Mouse (Mus musculus): ENCODE data around the gene Adam22. TPM values are rescaled to one million over a fixed set of nuclear protein-coding genes. Genes with fewer than 3 reads are reported as not detected.

Adam22 gene
- 1 to 10 TPM; 5.6 to 7.2 TPM for total RNA-seq (2021)
- long read RNA-seq, experiment 1, partial matches to known transcripts = 0 of 4 reads
- long read RNA-seq, experiment 1, other reads (novel, unspliced or antisense) = 4 of 4 reads
- long read RNA-seq, experiment 2 = 0 reads

GRCm38 (mm10) chr5:8367614-8368327, at the start of gene Adam22:
Adam22 (minus strand) TSS chr5:8368160.
- peak; percentile 87 for DNase-seq

DNA sequence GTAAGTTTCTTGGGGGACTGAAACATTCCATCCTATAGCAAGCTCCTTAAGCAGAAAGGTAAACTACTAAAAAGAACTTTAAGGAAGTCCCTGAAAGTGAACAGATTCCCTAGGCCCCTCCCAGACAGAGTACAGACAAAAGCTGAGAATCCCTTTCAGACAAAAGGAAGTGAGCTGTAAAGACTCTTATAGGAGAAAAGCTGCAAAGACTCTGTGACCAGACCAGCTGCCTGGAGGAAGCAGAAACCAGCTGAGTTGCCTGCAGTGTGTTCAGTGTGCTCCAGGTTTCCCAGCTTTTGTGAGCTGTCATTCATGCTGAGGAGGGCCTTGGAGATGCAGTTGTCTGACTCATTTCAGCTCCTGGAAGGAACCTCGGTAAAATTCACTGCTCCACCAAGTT, 49.5 kb upstream of the Adam22 start:
- no peak for DNase-seq

DNA sequence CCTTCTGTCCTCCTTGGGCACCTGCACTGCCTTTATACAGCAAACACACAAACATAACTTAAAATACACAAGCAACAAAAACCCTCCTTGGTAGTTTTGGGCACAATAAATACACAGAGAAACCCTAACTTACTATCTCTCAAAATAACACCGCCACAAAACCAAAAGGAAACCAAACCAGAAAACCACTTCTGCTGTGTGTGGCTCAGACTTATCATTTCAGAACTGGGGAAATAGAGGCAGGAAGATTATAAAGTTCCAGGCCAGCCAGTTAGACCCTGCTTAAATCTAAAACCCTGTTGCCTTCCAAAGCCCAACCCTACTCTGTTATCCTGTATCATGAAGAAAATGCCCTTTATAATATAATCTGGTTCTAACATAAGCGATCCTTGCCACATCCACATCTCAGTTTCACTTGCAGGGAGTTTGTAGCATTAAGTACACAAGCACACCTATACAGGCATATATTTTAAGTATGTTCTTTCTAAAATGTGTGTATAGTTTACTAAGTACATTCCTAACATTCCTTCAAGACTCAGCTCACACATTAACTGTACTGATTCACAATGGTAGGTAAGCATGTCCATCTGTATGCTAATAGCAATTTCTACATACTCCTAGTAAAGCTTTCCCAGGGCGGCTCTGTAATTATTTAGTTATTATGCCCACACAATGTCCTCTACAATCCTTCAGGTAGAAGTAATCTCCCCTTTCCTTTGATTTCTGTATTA, 48.9 kb upstream of the Adam22 start:
- no peak for DNase-seq

GRCm38 (mm10) chr5:8408746-8409145, 40.8 kb upstream of the Adam22 start:
- no peak for DNase-seq

- no peak for DNase-seq
Observed at GRCm38 (mm10) chr5:8397587-8398249, 29.8 kb upstream of the Adam22 start.

DNA sequence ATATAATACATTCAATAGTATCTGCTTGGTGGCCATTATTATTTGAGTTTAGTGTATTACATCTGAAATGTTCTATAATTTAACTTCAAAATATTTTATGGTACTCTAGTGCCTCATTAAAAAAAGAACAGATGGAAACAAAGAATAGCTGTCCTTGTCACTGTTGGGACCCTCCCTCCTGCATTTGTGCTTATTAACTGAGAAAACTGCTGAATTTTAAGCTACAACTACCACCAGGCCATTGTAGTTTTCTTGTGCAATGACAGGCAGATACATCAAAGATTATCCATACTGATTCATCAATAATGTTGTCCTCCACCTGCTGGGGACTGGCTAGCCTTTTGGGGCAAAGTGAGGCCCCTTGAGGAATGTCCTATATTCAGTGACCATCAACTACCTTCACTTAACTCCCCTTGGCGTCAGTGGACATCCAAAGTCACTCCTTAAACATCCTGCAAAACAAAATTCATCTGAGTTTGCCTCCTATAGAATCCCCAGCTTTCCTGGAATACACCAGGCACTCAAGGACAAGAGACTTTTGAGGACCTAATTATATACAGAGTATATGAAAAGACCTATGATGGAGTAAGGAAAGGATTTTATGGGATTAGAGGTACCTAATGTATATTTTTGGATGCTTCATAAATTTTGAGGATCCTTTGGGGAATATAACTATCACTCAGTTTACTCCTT, 26.1 kb upstream of the Adam22 start:
- DNase-seq = no peak

DNA sequence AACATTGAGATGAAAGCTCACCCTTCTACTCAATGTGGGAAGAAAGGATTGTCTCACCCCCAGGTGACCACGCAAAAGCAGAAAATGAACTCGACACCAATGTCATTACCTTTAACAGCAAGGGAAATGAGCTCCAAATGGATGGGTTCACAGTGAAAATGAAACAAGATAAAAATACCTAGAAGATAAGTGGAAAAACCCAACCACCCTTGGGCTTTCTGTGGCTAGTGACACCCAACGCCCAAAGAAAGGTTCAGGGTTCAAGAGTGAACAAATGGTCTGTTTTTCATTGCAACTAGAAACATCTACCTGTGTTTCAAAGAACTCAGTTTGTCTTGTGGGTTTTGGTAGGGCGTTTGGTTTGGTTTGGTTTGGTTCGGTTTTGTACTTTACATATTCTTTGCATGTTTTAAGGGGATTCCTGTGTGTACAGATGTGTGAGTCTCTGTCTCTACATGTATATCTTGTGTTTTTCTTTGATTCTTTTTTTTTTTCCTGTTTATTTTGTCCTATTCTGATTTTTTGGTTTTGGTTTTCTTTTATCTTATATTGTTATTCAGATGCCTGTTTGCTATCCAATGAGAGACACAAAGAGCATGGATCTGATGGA, 6.4 kb upstream of the Adam22 start:
- no peak for DNase-seq

- DNase-seq = no peak
Observed at GRCm38 (mm10) chr5:8373415-8373814, 5.5 kb upstream of the Adam22 start.

- DNase-seq = no peak
Observed at GRCm38 (mm10) chr5:8368781-8369180, 821 bp upstream of the Adam22 start.

- DNase-seq = no peak
Observed at GRCm38 (mm10) chr5:8368328-8368692, 350 bp upstream of the Adam22 start.

DNA sequence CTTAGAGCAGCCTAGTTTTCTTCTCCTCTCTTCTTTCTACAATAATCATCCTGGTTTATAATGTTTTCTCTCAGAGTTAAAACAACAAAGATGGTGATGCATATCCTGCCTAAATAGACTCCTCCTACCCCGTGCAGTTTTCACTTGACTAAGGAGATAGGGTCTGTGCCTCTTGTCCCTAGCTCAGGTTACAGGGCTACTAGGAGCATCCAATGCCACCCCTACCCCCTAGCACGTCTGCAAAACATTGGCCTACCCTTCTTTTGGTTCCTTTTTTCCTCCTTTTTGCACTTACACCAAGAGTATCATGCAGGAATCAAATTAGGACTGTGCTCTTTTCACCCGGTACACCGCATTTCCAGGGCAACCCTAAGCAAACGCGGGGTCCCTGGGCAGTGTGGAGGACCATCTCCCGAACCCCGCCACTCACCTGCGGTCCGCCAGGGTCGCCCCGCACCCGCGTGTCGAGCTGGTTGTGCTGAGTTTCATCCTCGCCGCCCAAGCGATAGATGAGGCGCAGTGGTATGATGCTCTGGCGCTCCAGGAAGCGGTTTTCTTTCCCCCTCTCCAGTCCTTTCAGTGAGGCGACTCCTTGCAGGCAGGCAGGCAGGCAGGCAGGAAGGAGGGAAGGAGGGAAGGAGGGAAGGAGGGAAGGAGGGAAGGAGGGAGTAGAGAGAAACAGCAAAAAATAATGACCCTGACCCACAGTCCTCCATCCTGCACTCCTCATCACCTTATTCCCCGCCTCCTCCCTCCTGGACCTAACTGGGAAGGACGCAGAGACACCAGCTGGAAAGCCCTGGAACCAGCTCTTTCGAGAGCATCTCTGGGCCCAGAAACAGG, 968 bp downstream of the Adam22 start:
- no peak for DNase-seq

DNA sequence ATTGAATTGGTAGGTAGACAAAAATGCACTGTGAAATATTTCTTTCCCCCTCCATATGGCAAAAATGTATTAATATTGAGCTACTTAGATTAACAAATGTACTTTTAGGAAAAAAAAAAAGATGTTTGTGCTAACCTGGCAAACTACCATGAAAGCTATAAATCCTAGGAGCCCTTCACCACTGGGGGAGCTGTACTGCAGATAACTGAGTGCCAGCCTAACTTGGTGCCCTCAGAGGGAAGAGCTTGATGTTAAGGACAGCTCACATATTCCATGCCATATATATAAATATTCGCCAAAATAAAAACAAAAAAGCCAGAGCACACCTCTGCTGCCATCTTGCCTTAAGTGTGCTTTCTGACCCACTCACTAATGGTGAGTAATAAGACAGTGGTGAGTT, 5.6 kb downstream of the Adam22 start:
- DNase-seq = no peak

GRCm38 (mm10) chr5:8357677-8358076, 10.3 kb downstream of the Adam22 start:
- DNase-seq = no peak

DNA sequence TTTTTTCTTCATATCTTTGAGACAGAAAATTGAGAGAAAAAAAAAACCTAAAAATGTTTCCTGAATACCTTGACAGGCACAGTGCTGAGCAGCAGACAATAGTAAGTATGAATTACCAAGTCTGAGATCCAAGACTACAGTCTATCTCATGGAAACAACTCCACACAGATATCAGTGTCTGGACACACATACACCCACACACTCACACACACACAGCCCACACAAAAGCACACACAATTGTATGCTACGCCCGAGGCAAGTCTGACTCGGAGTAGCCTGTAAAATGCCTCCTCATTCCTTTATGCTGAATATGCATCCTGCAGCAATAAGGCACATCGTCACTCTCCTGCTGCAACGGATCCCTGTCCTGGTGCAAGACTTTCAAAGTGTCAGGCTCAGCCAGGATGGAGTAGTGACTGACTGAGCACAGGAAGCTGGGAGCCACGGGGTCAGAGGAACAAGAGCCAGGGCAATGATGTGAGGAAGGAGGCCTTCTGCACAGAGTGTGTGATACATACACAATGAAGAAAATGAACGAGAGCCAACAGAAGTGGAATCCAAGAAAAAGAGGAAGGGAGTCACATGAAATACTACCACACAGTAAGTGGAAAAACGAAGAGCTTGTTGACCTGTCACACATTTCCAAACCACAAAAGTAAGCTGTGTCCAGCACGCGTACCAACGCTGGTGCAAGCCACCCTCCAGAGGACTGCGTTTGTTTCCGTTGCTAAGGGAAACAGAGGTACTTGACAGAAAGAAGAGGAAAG, 10.9 kb downstream of the Adam22 start:
- DNase-seq = no peak

DNA sequence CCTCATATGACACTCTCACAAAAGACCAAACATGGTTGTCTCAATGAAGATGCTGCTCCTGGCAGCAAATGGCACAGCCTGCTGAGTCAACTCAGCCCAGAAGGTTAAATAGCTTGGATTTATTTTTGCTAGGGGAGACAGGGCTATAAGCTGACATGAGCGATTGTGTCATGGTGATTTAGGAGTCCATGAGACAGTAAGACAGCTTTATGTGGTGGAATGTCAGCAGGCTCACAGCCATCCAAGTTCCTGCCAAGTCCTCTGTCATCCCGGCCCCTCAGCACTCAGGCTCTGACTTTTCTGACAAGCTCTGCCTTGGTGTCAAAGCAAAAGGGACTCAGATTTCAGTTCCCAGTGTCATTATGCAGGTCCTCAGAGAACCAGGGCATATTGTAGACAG, 11.6 kb downstream of the Adam22 start:
- DNase-seq = no peak

DNA sequence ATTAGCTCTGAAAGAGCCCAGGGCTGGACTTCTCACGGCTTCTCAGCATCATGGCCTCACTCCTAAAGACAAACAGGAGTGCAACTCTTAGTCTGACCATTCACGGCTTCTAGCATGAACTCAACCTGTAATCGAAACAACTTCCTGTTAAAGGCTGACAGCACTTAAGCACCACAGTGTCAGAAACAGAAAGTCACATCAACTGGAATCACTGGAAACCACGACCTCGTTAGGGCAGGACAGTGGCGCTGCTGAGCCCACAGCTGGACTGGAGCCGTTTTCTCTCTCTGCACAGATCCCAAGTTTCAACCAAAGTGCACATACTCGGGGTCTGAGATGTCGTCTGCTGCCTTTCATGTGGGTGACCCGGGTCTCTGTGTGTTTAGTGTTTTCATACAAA, 18.4 kb downstream of the Adam22 start:
- no peak for DNase-seq

DNA sequence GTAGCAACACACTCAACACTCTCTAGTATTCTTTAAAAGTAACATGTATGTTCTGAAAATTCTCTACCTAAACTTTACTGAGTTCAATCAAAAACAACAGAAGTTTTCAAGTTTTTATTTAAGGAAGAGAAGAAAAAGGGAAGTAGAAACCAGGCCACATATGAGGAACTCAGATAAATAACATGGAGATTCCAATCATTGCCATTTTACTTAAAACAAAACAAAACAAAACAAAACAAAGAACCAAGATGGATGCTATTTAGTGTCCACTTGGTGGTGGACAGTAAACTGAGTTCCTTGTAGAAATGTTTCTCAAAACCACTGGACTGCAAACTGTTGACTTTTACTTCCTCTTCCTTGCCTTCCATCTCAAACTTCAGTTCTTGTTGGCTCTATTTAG, 21.6 kb downstream of the Adam22 start:
- no peak for DNase-seq

DNA sequence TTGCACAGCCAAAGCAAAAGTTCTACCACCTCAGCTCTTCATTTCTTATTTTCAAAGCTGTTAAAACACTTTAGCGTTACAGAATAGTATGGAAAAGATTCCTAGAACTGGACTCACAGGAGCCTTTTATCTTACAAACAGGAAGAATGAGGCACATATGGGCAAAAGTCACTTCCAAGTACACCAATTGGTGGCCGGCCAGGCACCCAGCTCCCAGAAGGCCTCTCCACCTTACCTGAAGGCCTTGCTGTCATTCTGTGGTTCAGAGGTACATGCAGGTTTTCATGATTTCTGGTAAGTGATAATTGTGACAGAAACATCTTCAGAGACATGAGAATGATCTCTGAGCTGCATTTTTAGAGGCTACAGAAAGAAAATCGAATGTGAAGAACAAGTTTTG, 24.7 kb downstream of the Adam22 start:
- DNase-seq = no peak

- DNase-seq = no peak
Observed at GRCm38 (mm10) chr5:8341676-8342075, 26.3 kb downstream of the Adam22 start.

DNA sequence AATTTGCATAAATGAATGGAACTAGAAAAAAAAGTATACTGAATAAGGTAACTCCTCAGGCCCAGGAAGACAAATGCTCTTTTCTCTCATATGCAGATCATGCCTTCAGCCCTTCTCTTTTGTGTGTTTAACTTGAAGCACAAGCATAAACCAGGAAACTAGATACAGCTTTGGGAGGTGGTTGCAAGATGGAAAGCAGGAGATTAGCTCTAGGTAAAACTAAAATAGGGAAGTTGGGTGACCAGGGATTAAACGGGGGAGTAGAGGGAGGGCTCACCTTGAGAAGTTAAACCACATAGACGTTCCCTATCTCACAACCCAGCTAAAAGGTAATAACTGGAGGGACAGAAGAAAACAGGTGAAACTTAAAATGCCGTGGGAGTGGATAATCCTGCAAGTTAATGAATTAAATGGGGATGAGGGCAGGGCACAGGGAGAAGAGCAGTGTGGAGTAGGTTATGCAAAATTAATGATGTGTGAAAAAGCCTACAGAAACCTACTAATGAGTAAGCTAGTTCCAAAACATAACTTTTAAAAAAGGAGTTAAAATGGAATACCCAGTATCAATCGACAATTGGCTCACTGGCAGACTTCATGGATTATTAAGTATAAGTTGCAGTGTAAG, 40.2 kb downstream of the Adam22 start:
- no peak for DNase-seq
